Comparison of ENCODE assay signal across 16 mouse cellular contexts in the genomic region with DNA sequence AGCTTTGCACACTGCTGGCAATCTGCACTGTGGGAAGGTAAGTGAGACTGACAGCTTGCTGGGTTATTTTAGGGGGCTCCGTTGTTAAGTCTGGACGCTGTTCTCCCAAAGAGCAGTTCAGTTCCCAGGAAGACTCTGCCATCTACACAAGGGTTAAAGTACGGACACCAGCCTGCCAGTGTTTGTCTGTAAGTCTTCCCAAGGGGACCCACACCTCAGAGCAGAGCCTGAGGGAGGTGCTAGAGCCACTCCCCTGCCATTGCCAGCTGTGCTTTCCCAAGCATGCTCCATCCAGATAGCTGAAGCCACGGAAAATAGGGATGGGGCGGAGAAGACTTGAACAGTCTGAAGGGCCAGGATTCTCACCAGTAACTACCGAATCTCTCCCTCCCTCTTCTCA. TPM values are rescaled to one million over a fixed set of nuclear protein-coding genes. Genes with fewer than 3 reads are reported as not detected.
A peak's percentile ranks its signal among the peaks of the same experiment; 100 is the strongest.
DNase-seq lines count a peak whose midpoint lies in the region; ATAC-seq and TF ChIP-seq lines count a peak whose summit lies in the region.
"Had no signal": no experiment of that assay in that cellular context is flagged by ENCODE, and none has a peak within 500 bp of the region (broad histone marks: within the 10 kb centered on the region; RNA-seq: fewer than 3 reads in every experiment).

No protein-coding gene starts in this region.

- no peak overlapping the region for H3K4me3 ChIP-seq in forebrain, embryonic 12.5 days (replicated peaks)
- H3K4me3 ChIP-seq in forebrain, embryonic 14.5 days (ENCODE audit: low read depth, low read length) = no peak overlapping the region
- peak overlapping the region; percentile 78 for H3K4me3 ChIP-seq in layer of hippocampus, adult 2 months
- H3K4me3 ChIP-seq in forebrain, embryonic 16.5 days (replicated peaks; ENCODE audit: low read length) = no peak overlapping the region
- H3K4me3 ChIP-seq in midbrain, postnatal 0 days (ENCODE audit: low read depth, low read length) = 0 out of 2 replicates have a peak overlapping the region, but pooled peaks have one; percentile 9
- H3K4me3 ChIP-seq: limb, embryonic 13.5 days had no signal

- ATAC-seq in forebrain, embryonic 12.5 days (ENCODE audit: low FRiP score) = no peak
- no peak for ATAC-seq in forebrain, embryonic 14.5 days
- ATAC-seq in forebrain, embryonic 16.5 days = no peak
- no peak for ATAC-seq in midbrain, postnatal 0 days (ENCODE audit: low FRiP score)

- H3K9ac ChIP-seq in forebrain, embryonic 12.5 days = no peak overlapping the region
- no peak overlapping the region for H3K9ac ChIP-seq in forebrain, embryonic 14.5 days (ENCODE audit: low read length)
- H3K9ac ChIP-seq in forebrain, embryonic 16.5 days (replicated peaks; ENCODE audit: low read depth, low read length) = no peak overlapping the region
- no peak overlapping the region; the same call in 1 of the 2 replicates for H3K9ac ChIP-seq in midbrain, postnatal 0 days (replicated peaks; ENCODE audit: low read length, poor library complexity, severe bottlenecking)
- H3K9ac ChIP-seq: limb, embryonic 13.5 days had no signal

- peaks cover 28% of the 10 kb centered on the region for H3K27me3 ChIP-seq in forebrain, embryonic 12.5 days
- H3K27me3 ChIP-seq in forebrain, embryonic 14.5 days (replicated peaks; ENCODE audit: control insufficient read depth, insufficient read depth, low read length) = peaks cover 9% of the 10 kb centered on the region; the same call in 1 of the 2 replicates
- H3K27me3 ChIP-seq in forebrain, embryonic 16.5 days (replicated peaks; ENCODE audit: control insufficient read depth, insufficient read depth, low read length) = 0 out of 2 replicates have a peak, but pooled peaks cover 2% of the 10 kb centered on the region
- no peaks in the 10 kb centered on the region for H3K27me3 ChIP-seq in midbrain, postnatal 0 days (ENCODE audit: insufficient read depth, low read length)

- H3K27ac ChIP-seq in forebrain, embryonic 12.5 days = 0 out of 2 replicates have a peak overlapping the region, but pooled peaks have one; percentile 36
- no peak overlapping the region for H3K27ac ChIP-seq in forebrain, embryonic 14.5 days (ENCODE audit: low read depth, low read length)
- peak overlapping the region; percentile 96 for H3K27ac ChIP-seq in layer of hippocampus, adult 2 months
- no peak overlapping the region for H3K27ac ChIP-seq in forebrain, embryonic 16.5 days (ENCODE audit: low read length)
- H3K27ac ChIP-seq in midbrain, postnatal 0 days (ENCODE audit: low read depth, low read length) = no peak overlapping the region
- H3K27ac ChIP-seq: limb, embryonic 13.5 days had no signal

- H3K9me3 ChIP-seq in forebrain, embryonic 12.5 days = no peaks in the 10 kb centered on the region
- no peaks in the 10 kb centered on the region for H3K9me3 ChIP-seq in forebrain, embryonic 14.5 days (replicated peaks; ENCODE audit: control insufficient read depth, low read length)
- no peaks in the 10 kb centered on the region for H3K9me3 ChIP-seq in forebrain, embryonic 16.5 days (ENCODE audit: control insufficient read depth, low read length)
- no peaks in the 10 kb centered on the region for H3K9me3 ChIP-seq in midbrain, postnatal 0 days (ENCODE audit: low read length)
- H3K9me3 ChIP-seq: limb, embryonic 13.5 days had no signal

- DNase-seq in forebrain, embryonic 14.5 days (ENCODE audit: low spot score) = no peak
- DNase-seq in layer of hippocampus, adult 2 months (ENCODE audit: low spot score in 2 of 2) = no peak
- no peak for DNase-seq in layer of hippocampus, postnatal 25 days (ENCODE audit: extremely low spot score in 1 of 2, low spot score in 1 of 2)
- no peak for DNase-seq in midbrain, postnatal 0 days (ENCODE audit: low spot score)
- no peak for DNase-seq in gastrocnemius, postnatal 14 days
- DNase-seq in liver = no peak
- DNase-seq: adrenal gland, postnatal 36 days; kidney, postnatal 36 days; lung, adult 18-20 months; right cerebral cortex, postnatal 14 days; thymus, postnatal 36 days had no signal

- no peak for TF ChIP-seq CTCF in layer of hippocampus, adult 2 months (conservative IDR thresholded peaks at IDR 0.05)
- TF ChIP-seq CTCF in midbrain, postnatal 0 days (IDR thresholded peaks at IDR 0.05) = no peak

- WGBS in forebrain, embryonic 12.5 days = 65% methylated on average over 6 of the region's 6 CpGs
- 67% methylated on average over 6 of the region's 6 CpGs for WGBS in forebrain, embryonic 14.5 days
- 63% methylated on average over 6 of the region's 6 CpGs for WGBS in forebrain, embryonic 16.5 days
- 52% methylated on average over 6 of the region's 6 CpGs for WGBS in midbrain, postnatal 0 days

- intact Hi-C loops in gastrocnemius, postnatal 14 days (cut with DNase I; ENCODE audit: low total_unique reads) = no loop called here

- peak overlapping the region; percentile 21 for H3K4me2 ChIP-seq in forebrain, embryonic 12.5 days
- no peak overlapping the region; the same call in 1 of the 2 replicates for H3K4me2 ChIP-seq in forebrain, embryonic 14.5 days (ENCODE audit: low read length)
- H3K4me2 ChIP-seq in forebrain, embryonic 16.5 days (ENCODE audit: low read length) = peak overlapping the region; percentile 26
- H3K4me2 ChIP-seq in midbrain, postnatal 0 days (ENCODE audit: low read depth, low read length, poor library complexity, severe bottlenecking) = peak overlapping the region; percentile 86
- H3K4me2 ChIP-seq: limb, embryonic 13.5 days had no signal

- peaks cover 38% of the 10 kb centered on the region for H3K4me1 ChIP-seq in forebrain, embryonic 12.5 days
- H3K4me1 ChIP-seq in forebrain, embryonic 14.5 days (ENCODE audit: control insufficient read depth, insufficient read depth, low read length) = peaks cover 9% of the 10 kb centered on the region
- H3K4me1 ChIP-seq in forebrain, embryonic 16.5 days (replicated peaks; ENCODE audit: control insufficient read depth, insufficient read depth, low read length) = peaks cover 37% of the 10 kb centered on the region
- H3K4me1 ChIP-seq in midbrain, postnatal 0 days (ENCODE audit: insufficient read depth, low read length) = peaks cover 23% of the 10 kb centered on the region

- no peaks in the 10 kb centered on the region for H3K36me3 ChIP-seq in forebrain, embryonic 12.5 days (replicated peaks)
- H3K36me3 ChIP-seq in forebrain, embryonic 14.5 days (ENCODE audit: control insufficient read depth, insufficient read depth, low read length) = no peaks in the 10 kb centered on the region
- no peaks in the 10 kb centered on the region for H3K36me3 ChIP-seq in forebrain, embryonic 16.5 days (ENCODE audit: control insufficient read depth, insufficient read depth)
- no peaks in the 10 kb centered on the region for H3K36me3 ChIP-seq in midbrain, postnatal 0 days (ENCODE audit: insufficient read depth, low read length)
- H3K36me3 ChIP-seq: limb, embryonic 13.5 days had no signal

RNA-seq across cellular contexts. Expression of a gene that starts 8.6 kb away (rescaled TPM):
- polyA plus RNA-seq in forebrain, embryonic 12.5 days (2016; fragmentation: Nextera tagmentation; extraction: Ambion mirVana) = 4.5 and 4.8 TPM in 2 replicates
- polyA plus RNA-seq in forebrain, embryonic 14.5 days (2014; fragmentation: Nextera tagmentation; extraction: Ambion mirVana) = 8.6 and 10.2 TPM in 2 replicates
- 100 to 1,000 TPM; 291 to 304 TPM for total RNA-seq in layer of hippocampus, adult 2 months (2021)
- total RNA-seq in layer of hippocampus, postnatal 25 days (2021) = 100 to 1,000 TPM; 261 to 272 TPM
- 8.4 and 10.7 TPM in 2 replicates for polyA plus RNA-seq in forebrain, embryonic 16.5 days (2015; fragmentation: Nextera tagmentation; extraction: Ambion mirVana)
- 61.1 and 77.0 TPM in 2 replicates for total RNA-seq in midbrain, postnatal 0 days (2014; rRNA removed)
- 12.2 and 13.5 TPM in 2 replicates for polyA plus RNA-seq in midbrain, postnatal 0 days (2015; fragmentation: Nextera tagmentation; extraction: Ambion mirVana)
- under 1 TPM; 0.57 to 0.73 TPM for total RNA-seq in gastrocnemius, postnatal 14 days (2021)
- total RNA-seq: granulocyte monocyte progenitor cell, adult 5-6 weeks; megakaryocyte progenitor cell, adult 5-6 weeks had no signal

Comparison
In these comparisons a context has a peak if more than half of its experiments do, and no peak if none do; other contexts are left out.
1. H3K27ac ChIP-seq: peak in forebrain, embryonic 12.5 days (single experiment) and layer of hippocampus, adult 2 months (single experiment); none in forebrain, embryonic 14.5 days (single experiment), forebrain, embryonic 16.5 days (single experiment) and midbrain, postnatal 0 days (single experiment).
2. H3K4me3 ChIP-seq: peak in layer of hippocampus, adult 2 months (single experiment) and midbrain, postnatal 0 days (single experiment); none in forebrain, embryonic 12.5 days (single experiment), forebrain, embryonic 14.5 days (single experiment) and forebrain, embryonic 16.5 days (single experiment).
3. RNA of a gene that starts 8.6 kb away (total RNA-seq): 291 to 304 TPM in layer of hippocampus, adult 2 months, 261 to 272 TPM in layer of hippocampus, postnatal 25 days and 61.1 to 77.0 TPM in midbrain, postnatal 0 days; 0.57 to 0.73 TPM in gastrocnemius, postnatal 14 days; every median in the first group is over 10 times any median in the second.